Mouse (Mus musculus) spleen, adult 2 months (tissue): ENCODE results near the gene Gipc1.

ENCODE experiments used
- CTCF ChIP-seq: fragments of 200-500 bp; IDR thresholded peaks from 2 replicates; pipeline ENCODE4 v1.5.1; 2011; ENCODE audit warnings: mild to moderate bottlenecking, inconsistent platforms; ENCODE audit not compliant: insufficient read depth, insufficient read length, insufficient replicate concordance; ENCODE audit errors: extremely low read depth
- POLR2A ChIP-seq: fragments of 200-500 bp; IDR thresholded peaks from 2 replicates; pipeline ENCODE4 v1.6.1; 2011; ENCODE audit warnings: low read depth, low read length, inconsistent platforms

- TF ChIP-seq POLR2A = no peak
- TF ChIP-seq CTCF = no peak
These were observed 16.5 kb downstream of the Gipc1 start for GRCm38 (mm10) chr8:83669013-83669412.
